Mouse (Mus musculus) urinary bladder, postnatal 4 days (tissue): ENCODE results near the gene Abhd16a.

Experiments
- DNase-seq, 2 experiments: peaks; one replicate each; pipeline ENCODE4 v3.0.0; 2021 to 2022; ENCODE audit warnings: low spot score in 2 of 2

Abhd16a gene

DNA sequence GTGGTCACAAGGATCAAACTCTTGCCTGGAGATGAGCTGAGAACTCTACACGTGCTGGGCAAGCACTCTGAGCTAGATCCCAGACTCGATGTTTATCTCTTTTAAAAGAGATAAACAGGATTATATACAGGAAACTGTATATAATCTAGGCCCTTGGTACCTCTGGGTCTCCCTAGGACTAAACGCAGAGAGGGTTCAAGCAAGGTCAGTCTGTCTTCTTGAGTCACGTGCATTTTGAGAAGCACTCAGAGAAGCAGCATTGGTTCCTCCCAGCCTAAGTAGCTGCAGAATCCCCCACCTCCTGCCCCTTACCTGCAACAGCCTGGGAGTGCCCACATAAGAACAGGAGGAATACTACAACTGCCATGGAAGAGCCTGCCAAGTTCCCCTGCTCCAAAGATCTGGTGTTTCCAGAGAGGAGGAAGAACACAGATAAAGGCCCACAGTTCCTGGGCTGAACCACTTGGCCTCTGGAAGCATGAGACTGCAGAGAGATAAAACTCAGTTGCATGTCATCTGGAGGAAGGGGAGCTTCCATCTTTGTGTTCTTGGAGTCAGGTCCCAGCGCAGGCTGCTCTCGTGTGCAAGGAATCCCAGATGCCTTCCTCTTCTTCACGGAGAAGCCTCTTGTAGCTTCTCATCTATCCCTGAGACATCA, 3.7 kb upstream of the Abhd16a start, which contains the start of gene Ly6g6f:
TSS of gene Ly6g6f (minus strand) at position 403 of the 658 bp plus-strand sequence.
- no peak for DNase-seq

DNA sequence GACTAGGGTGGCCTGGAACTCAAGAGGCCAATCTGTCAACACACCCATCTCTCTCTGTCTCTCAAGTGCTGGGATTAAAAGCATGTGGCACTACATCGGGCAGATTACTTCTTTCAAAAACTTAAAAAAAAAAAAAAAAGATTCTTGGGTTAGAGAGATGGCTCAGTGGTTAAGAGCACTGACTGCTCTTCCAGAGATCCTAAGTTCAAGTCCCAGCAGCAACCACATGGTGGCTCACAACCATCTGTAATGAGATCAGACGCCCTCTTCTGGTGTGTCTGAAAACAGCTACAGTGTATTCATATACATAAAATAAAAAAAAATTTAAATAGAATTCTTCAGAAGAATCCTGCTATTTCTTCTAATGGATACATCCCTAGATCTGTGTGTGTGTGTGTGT, 912 bp upstream of the Abhd16a start:
- DNase-seq, result no peak

- no peak for DNase-seq
Observed at GRCm38 (mm10) chr17:35090166-35090932, 1.3 kb downstream of the Abhd16a start.

- no peak for DNase-seq
Observed at GRCm38 (mm10) chr17:35092403-35093198, 3.5 kb downstream of the Abhd16a start.

DNA sequence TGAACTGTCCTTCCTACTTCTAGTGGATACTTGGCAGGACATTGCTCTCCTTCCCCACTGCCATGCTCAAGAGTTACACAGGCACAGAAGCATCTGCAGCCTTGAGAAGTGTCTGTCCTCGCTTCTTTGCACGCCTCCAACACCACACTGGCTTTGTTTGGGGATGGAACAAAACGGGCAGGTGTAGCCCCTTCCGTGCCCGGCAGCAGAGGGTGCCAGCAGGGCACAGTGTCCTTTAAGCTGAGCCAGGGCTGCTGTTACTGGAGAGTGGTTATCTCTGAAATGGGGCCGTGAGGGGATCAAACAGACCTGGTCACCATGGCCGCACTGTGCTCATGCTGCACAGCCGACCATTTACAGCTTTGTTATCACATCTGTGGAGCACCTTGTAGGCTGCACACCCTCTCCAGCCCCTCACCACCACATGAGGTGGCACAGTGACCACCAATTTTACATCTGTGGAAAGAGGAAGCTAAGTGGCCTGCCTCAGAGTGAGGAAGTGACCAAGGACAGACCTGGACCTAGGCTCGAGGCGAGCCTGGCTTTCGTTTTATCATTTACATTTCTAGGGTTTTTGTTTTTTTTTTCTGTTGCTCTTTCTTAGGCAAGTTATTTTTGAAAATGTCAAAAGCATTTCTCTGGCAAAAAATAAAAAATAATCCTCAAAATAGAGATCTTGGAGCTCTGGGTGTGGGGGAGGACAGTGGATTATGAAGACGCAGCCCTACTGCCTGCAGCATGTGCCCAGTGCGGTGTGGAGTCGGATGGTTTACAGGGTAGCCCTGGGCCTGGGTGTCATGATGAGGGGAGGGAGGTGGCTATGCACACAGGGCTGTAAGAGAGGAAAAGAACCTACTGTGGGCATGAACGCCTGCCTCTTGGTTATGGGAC, 5.7 kb downstream of the Abhd16a start:
- no peak for DNase-seq

DNA sequence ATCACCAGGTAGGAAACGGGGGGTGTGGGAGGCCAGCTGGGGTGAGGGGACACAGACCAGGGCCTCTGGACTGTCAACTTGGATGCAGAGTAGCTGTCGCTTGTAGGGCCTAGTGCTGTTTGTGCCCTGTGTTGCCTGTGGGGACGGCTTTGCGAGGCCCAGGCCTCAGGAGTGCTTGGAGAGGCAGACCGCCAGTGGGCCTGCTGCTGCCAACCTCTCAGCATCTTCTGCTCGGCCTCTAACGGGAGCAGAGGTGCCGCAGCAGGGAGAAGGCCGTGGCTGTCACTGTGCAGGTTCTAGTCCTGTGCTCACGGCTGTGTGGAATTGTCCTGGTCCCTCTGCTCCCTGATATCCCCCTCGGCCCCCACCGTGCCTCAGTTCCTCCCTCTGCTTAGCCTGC, 7.5 kb downstream of the Abhd16a start:
- DNase-seq, result no peak

DNA sequence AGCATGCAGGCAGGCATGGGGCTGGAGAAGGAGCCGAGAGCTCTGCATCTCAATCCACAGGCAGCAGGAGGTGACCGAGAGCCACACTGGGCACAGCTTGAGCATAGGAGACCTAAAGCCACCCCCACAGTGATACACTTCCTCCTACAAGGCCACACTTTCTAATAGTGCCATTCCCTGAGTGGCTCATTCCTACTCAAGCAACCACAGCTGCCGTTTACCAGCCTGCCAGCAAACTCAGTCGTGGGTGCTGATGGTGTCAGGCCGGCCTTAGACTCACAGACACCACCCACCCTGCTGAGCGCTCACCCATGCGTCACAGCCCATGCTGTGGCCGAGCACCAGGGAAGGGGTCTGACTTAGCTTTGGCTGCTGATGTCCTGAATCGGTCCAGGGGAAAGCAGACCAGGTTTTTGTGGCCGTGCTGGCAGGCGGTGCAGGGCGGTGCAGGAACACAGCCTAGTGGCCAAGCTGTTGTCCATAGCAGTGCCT, 8.1 kb downstream of the Abhd16a start:
- DNase-seq, result no peak

DNA sequence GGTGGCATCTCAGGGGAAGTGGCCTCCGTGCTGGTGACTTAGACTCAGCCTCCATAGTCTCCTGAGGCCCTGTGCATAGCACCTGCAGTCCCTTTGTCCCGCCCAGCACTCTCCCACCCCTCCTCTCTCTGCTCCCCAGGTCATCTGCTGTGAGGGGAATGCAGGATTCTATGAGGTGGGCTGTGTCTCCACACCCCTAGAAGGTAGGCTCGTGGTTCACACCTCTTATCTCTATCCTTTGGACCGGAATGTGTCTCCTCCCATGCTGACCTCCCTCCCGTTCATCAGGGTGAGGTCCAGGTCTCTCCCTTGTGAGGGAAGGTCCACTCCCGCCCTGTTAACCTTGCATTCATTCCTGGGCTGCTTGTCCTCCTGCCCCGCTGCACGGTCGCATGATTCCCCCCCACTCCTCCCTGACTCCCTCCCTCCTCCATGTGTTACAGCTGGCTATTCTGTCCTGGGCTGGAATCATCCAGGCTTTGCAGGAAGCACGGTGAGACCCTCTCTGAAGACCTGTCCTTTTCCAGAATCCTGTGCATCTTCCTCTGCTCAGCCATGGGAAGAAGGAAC, 11.2 kb downstream of the Abhd16a start:
- no peak for DNase-seq

DNA sequence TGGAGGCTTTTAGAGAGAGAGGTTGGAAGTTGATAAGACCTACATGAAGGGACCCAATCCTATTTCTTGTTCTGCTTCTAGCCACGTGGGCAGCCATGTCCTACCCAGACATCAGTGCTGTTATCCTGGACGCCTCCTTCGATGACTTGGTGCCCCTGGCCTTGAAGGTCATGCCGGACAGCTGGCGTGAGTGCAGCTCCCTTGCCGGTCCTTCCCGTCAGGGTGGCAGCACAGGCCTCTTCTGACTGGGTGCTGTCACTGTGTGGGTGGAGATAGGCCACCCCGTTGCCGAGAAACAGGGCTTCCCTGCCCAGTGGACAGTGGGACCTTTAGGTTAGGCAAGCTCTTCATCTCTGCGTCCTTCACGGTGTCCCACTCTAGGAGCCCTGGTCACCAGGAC, 12.1 kb downstream of the Abhd16a start:
- DNase-seq, result no peak

- no peak for DNase-seq
Observed at GRCm38 (mm10) chr17:35102299-35102698, 13.2 kb downstream of the Abhd16a start.

DNA sequence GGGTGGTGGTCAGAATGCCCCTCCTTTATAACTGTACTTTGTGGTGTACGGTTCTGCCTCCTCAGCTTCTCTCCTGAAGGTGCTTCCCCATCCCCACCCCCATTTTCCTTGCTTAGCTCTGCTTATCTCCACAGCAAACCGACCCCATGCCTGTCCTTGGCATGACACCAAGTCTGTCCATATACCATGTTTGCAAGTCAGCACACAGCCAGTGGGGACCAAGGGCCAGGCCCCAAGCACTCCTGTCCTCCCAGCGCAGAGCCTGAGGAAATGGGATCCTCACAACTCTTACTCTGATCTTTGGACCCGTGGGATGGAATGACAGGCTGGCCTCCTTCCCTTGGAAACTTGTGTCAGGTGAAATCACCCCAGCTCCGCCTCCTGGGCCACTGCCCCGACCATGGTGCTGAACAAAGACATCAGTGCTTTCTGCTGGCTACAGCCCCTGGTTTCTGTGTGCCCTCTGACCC, 14.2 kb downstream of the Abhd16a start:
- no peak for DNase-seq

GRCm38 (mm10) chr17:35104079-35104478, 15.0 kb downstream of the Abhd16a start:
- no peak for DNase-seq

DNA sequence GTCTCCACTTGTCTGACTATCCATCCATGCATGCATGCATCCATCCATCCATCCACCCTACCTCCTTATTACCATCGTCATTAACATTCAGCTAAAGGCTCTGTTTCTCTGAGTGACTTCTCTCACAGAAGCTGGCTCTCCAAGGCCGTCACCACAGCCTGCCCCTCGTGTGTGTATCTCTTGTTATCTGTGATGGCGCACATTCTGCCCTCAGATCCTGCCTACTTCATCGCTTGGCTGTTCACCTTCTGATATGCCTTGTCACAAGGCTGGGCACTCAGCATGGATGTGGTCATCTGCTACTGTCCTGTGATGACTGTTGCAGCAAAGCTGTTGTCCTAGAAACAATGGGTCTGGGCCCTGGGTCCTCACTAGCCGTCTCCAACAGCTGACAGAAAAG, 15.7 kb downstream of the Abhd16a start:
- DNase-seq, result no peak

DNA sequence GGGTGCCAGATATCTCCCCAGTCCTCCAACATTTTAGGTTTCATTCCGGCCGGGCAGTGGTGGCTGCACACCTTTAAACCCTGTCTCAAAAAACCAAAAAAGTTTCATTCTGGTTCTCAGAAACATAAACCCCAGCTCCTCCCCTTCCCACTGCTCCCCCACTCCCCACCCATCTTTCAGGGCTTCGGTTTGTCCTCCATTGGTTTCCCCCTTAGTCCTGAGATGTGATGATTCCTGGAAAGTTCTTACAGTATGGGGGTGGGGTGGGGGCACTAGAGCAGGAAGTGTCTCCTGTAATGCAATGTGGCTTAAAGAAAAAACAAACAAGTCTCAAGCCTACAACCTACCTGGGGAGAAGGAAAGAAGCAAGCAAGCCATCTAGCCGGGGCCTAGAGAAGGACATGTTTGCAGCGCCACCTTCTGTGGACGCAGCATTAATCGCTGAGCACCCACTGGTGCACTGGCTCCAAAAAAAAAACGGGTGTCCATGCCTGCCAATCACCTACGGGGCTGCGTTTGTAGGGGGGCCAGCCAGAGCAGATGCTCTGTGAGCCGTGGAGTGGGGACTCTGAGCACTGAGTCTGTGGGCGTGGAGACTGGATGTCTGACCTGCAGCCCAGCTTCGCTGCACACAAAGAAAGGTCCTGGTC, 16.8 kb downstream of the Abhd16a start:
- no peak for DNase-seq

GRCm38 (mm10) chr17:35106522-35106921, 17.5 kb downstream of the Abhd16a start:
- no peak for DNase-seq

GRCm38 (mm10) chr17:35108097-35108496, 19.0 kb downstream of the Abhd16a start, which contains the start of gene Ly6g5c:
Gene Ly6g5c (plus strand): TSS chr17:35108279.
- no peak for DNase-seq

GRCm38 (mm10) chr17:35111774-35112173, 22.7 kb downstream of the Abhd16a start:
- no peak for DNase-seq

- no peak for DNase-seq
Observed at GRCm38 (mm10) chr17:35115046-35116019, 26.3 kb downstream of the Abhd16a start, which contains the start of gene Ly6g5b. Gene Ly6g5b (minus strand): TSS chr17:35115428.

- DNase-seq, result peak in 1 of 2 experiments; percentile 36
Observed at GRCm38 (mm10) chr17:35120745-35121142, 31.7 kb downstream of the Abhd16a start.
